Mouse (Mus musculus): ENCODE measurements around the gene Myo1g.

Gene Myo1g

DNA sequence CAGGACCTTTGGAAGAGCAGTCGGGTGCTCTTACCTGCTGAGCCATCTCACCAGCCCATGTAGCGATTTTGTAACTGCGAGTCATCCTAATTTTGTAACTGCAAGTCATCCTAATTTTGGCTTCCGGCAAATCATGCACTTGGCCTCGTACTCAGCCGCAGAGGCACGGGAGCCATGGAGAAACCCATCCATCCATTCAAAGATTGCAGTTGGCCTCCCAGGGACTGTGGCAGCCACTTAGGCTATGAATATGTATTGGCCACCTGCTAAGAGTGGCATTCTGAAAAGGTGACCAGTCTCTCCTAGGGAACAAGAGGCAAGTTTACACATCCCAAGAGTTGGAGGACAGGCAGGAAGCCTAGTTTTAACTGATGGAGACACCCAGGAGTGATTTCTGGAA is 31.5 kb downstream of the Myo1g start:
- DNase-seq (ENCODE audit: low read depth, low spot score): peak; percentile 55

DNA sequence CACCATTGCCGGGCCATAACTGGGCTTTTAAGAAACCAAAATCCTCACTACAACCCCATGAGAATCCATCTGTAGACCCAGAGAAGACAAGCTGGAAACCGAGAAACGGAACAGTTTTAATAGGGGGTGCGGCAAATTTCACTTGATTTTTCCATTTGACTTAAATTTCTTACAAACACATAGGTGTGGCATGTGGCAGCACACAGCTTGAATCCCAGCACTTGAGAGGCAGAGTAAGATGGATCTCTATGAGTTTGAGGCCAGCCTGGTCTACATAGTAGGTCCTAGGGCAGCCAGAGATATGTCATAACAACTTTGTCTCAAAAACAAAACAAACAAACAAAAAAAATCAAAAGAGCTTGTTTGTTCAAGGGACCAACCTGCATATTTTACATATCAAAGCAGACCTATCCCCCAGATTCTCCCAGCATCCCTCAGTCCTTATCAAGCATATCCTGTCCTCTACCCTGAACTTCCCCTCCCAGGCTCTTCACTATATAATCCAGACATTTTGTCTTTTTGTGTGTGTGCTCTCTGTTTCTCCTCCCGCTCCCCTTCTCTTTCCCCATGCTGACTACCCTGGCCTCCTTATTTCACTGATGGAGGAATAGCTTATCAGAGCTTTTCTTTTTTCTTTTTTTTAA is 32.6 kb downstream of the Myo1g start:
- DNase-seq (ENCODE audit: low read depth, low spot score): no peak

GRCm38 (mm10) chr11:6487496-6487895 is 33.3 kb downstream of the Myo1g start:
- DNase-seq (ENCODE audit: low read depth, low spot score): peak; percentile 48

- DNase-seq (ENCODE audit: low read depth, low spot score): no peak
Measured at GRCm38 (mm10) chr11:6486916-6487315, 33.8 kb downstream of the Myo1g start.

DNA sequence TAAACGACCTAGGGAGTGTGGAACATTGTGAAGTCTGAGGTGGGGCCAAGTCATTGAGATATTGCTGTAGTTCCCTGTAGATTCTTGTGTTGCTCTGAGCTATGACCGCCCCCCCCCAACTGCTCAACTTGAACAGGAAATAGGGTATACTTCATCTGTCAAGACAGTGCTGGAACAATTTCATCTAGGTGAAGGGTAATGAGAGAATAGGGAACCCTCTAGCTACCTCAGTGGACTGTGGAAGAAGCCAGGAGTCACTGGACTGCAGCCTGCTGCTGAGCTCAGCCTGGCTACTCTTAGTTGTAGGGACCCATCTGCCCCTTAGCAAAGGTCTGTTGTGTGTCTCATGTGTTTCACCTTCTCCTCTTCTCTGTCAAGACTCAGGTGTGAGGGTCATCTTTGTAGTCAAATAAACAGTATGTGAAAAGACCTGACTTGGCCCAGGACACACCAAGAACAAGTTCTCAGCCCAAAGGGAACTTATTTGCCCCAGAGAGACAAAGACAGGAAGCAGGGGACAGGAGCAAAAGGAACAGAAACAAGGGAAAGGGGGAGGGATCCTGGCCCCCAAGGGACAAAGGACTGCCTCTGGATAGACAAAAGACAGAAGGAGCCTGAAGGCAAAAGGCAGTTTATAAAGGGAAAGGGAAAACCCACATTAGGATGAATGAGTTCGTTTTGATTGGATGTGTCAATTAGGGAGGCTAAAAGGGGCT is 36.4 kb downstream of the Myo1g start:
- no peak for DNase-seq (ENCODE audit: low read depth, low spot score)

- no peak for DNase-seq (ENCODE audit: low read depth, low spot score)
Measured at GRCm38 (mm10) chr11:6483103-6483502, 37.7 kb downstream of the Myo1g start.

GRCm38 (mm10) chr11:6481669-6482185 is 39.0 kb downstream of the Myo1g start:
- no peak for DNase-seq (ENCODE audit: low read depth, low spot score)

DNA sequence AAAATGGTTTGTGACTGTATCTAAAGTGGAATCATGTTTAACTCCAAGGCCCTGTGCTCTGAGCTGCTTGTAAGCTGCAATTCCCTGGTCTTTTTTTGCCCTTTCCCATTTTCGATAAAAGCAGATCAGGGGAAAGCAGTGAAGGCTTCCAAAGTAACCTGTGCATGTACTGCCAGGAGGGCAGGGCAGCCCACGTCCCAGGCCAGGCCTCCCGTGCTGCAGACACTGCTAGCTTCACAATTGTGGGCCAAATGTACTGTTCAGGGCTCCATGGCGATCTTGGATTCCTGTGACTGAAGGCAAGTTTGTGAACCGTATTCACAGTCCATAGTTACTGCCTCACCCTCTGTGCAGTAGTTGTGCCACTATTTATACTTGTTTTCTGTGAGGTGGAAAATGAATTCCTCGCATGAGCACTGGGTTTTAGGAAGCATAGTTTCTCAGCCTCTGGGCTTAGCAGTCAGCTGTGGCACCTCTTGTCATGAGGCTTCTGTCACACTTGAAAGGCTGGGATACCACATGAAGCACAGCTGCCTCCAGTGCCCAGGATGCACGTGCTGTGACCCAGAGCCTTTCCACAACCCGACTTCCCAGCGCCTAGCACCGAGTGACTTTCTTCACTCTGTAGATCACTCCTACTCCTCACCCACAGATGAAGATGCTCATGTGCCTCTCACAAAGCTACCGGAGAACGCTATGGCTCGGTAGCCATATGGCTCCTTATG is 39.9 kb downstream of the Myo1g start:
- no peak for DNase-seq (ENCODE audit: low read depth, low spot score)

DNA sequence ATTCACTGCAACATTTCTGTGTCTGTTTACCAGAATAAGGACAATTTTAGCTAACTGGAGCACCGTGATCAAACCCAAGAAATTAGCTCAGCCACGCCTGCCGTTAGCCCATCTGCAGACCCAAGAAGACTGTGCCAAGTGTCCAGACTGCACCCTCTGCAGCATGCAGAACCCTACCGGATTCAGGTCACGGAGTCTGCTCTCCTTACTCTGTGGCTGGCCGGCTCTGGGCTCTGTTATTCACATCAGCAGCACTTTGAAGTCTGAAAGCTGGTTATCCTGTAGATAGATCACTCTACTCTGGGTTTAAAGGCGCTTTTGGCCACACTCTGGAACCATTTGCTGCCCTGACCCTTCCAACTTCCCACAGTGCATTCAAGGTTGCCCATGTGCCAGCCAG is 40.6 kb downstream of the Myo1g start:
- no peak for DNase-seq (ENCODE audit: low read depth, low spot score)

DNA sequence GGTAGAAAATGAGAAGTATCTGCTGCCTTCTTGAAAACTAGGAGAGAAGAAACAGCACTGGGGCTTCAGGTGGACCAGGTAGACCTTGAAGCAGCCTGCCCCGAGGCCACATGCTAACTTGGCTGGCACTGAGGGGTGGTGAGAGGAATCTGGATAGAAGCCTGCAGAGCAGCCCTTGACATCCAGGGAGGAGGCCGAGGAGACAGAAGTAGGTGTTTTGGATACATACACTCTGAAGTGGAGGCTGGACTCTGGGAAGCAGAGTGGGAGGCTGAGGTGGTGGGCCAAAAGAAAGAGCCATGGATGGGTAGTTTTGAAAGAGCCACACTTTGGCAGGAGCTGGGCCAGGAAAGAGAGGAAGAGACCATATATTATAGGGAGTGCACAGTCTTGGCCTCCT is 41.5 kb downstream of the Myo1g start:
- no peak for DNase-seq (ENCODE audit: low read depth, low spot score)

DNA sequence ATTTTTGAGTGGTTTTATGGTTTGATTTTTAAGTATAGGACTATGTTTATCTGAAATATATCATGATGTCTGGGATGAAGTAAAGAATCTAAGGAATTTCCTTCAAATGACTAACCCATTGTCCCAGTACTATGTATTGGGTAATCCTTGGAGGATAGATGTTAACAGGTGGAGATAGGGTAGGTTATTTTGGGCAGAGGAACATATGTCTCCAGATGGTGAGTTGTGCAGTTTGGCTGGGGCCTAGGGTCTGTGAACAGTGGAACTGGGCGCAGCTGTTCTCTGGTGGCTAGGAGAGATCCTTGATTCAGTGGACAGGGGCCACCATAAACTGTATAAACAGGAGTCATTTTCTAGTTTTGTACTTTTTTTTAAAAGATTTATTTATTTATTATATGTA is 43.4 kb downstream of the Myo1g start:
- DNase-seq (ENCODE audit: low read depth, low spot score): no peak

- no peak for DNase-seq (ENCODE audit: low read depth, low spot score)
Measured at GRCm38 (mm10) chr11:6476876-6477275, 43.9 kb downstream of the Myo1g start.

GRCm38 (mm10) chr11:6475867-6476484 is 44.8 kb downstream of the Myo1g start, which contains the start of gene Purb:
Purb (minus strand) TSS chr11:6475917.
- peak; percentile 90 for DNase-seq (ENCODE audit: low read depth, low spot score)

DNA sequence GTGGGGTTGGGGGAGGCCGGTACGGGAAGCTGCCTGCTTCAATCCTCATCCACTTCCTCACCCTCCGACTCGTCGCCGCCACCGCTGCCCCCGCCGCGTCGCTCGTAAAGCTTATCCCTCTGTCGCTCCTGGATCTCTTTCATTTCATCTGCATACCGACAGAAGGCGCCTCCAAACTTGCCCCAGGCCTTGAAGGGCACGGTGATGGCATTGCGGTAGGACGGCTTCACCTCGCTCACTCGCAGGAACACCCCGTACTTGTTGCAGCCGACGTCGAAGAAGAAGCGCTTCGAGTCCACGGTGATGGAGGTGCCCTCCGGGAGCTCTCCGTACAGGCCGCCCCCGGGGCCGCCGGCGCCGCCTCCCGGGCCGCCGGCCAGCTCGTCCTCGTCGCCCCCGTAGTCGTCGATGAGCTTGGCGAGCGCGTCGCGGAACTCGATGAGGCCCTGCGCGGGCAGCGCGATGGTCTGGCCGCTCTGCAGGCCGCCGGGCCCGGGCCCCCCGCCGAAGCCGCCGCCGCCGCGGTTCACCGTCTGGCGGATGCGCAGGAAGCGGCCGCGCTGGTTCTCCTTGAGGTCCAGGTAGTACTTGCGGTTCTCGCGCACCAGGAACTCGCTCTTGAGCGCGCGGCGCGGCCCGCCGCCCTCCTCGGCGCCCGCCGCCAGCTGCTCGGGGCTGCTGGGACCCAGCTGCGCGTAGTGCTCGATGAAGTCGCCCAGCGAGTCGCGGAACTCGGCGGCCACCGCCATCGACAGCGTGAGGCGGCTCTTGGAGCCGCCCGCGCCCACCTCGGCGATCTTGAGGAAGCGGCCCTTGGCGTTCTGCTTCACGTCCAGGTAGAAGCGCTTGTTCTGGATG is 45.7 kb downstream of the Myo1g start:
- peak; percentile 74 for DNase-seq (ENCODE audit: low read depth, low spot score)

GRCm38 (mm10) chr11:6474381-6474780 is 46.4 kb downstream of the Myo1g start:
- DNase-seq (ENCODE audit: low read depth, low spot score): no peak

- DNase-seq (ENCODE audit: low read depth, low spot score): no peak
Measured at GRCm38 (mm10) chr11:6472076-6472475, 48.7 kb downstream of the Myo1g start.

DNA sequence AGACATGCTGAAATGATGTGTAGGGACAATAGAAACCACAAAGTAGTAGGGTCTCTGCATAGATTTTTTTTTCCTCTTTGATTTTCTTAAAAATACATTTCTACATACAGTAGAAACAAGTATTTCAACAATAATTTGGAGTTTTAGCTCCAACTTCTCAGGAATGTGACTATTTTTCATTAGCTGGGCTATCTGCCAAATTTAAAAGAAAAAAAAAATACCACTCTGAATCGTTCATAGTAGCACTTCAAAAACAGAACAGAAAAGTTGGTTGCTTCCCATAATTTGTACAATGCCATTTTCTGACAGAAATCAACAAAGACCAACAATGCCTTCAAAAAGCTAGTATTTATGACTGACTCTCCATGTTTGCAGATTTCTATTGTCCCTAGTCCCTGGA is 49.3 kb downstream of the Myo1g start:
- DNase-seq (ENCODE audit: low read depth, low spot score): no peak

GRCm38 (mm10) chr11:6471054-6471453 is 49.7 kb downstream of the Myo1g start:
- DNase-seq (ENCODE audit: low read depth, low spot score): no peak

GRCm38 (mm10) chr11:6468541-6468940 is 52.2 kb downstream of the Myo1g start:
- DNase-seq (ENCODE audit: low read depth, low spot score): no peak

- DNase-seq (ENCODE audit: low read depth, low spot score): peak; percentile 77
Measured at GRCm38 (mm10) chr11:6465122-6465521, 55.6 kb downstream of the Myo1g start.
